Mouse (Mus musculus): ENCODE results near the gene Mapk8ip1. TPM values are rescaled to one million over a fixed set of nuclear protein-coding genes. Genes with fewer than 3 reads are reported as not detected.

Gene Mapk8ip1
- polyA plus RNA-seq, 1 experiment from 2014 or later: 2.6 TPM

DNA sequence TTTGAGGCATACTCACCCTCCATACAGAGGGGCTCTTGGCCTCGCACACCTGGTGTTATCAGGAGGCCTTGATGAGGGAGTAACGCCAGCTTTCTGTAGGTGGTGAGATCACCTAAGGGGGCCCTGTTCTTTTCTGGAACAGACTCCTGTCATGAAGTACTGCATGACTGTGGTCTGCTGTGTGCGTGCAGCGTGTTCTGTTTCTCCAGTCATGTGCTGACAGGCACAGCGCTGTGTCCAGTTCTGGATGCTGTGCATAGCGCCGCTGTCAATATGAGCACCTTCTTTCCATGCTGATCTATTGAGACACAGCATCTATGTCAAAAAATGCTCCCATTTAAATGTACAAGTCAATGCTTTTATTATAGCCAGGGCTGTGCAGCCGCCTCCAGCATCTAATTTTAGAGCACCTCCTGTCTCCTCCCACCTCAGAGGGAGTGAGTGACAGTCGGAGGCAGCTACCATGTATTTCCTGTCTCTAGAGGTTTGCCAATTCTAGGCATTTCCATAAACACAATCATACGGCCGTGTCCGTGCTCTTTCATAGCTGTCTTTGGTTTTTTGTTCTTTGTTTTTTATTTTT lies 41.4 kb upstream of the Mapk8ip1 start:
- Histone ChIP-seq H3K4me3 (ENCODE audit: low read depth, low read length) (no peak overlapping the region), H3K27me3 (ENCODE audit: insufficient read depth, low read length) (no peaks in the 10 kb centered on the region), H3K27ac (ENCODE audit: low read depth) (no peak overlapping the region), H3K9me3 (ENCODE audit: low read length) (no peaks in the 10 kb centered on the region), H3K4me2 (ENCODE audit: low read depth, low read length) (no peak overlapping the region), H3K36me3 (replicated peaks; ENCODE audit: insufficient read depth, low read length) (no peaks in the 10 kb centered on the region), H3K4me1 (ENCODE audit: insufficient read depth) (peaks cover 26% of the 10 kb centered on the region), H3K9ac (replicated peaks) (no peak overlapping the region)
- TF ChIP-seq CTCF (IDR thresholded peaks at IDR 0.05; ENCODE audit: low read depth) (no peak), EP300 (IDR thresholded peaks at IDR 0.05; ENCODE audit: low read depth) (no peak)
- 59% methylated on average over 12 of the region's 12 CpGs for WGBS (ENCODE audit: insufficient replicate concordance)
- DNase-seq (no peak), ATAC-seq (no peak)

GRCm38 (mm10) chr2:92440432-92440831 lies 39.4 kb upstream of the Mapk8ip1 start:
- 72% methylated on average over 6 of the region's 6 CpGs for WGBS (ENCODE audit: insufficient replicate concordance)
- Histone ChIP-seq H3K4me3 (ENCODE audit: low read depth, low read length) (no peak overlapping the region), H3K9ac (replicated peaks) (no peak overlapping the region), H3K27ac (ENCODE audit: low read depth) (no peak overlapping the region), H3K9me3 (ENCODE audit: low read length) (no peaks in the 10 kb centered on the region), H3K4me2 (ENCODE audit: low read depth, low read length) (no peak overlapping the region), H3K4me1 (ENCODE audit: insufficient read depth) (peaks cover 20% of the 10 kb centered on the region), H3K36me3 (replicated peaks; ENCODE audit: insufficient read depth, low read length) (no peaks in the 10 kb centered on the region), H3K27me3 (ENCODE audit: insufficient read depth, low read length) (no peaks in the 10 kb centered on the region)
- DNase-seq: no peak
- no peak for TF ChIP-seq EP300 (IDR thresholded peaks at IDR 0.05; ENCODE audit: low read depth)
- TF ChIP-seq CTCF (IDR thresholded peaks at IDR 0.05; ENCODE audit: low read depth): no peak
- ATAC-seq: no peak

GRCm38 (mm10) chr2:92438567-92438966 lies 37.5 kb upstream of the Mapk8ip1 start:
- ATAC-seq (no peak), DNase-seq (no peak)
- H3K36me3 ChIP-seq (replicated peaks; ENCODE audit: insufficient read depth, low read length): no peaks in the 10 kb centered on the region
- H3K4me3 ChIP-seq (ENCODE audit: low read depth, low read length): no peak overlapping the region
- H3K4me2 ChIP-seq (ENCODE audit: low read depth, low read length): no peak overlapping the region
- peaks cover 22% of the 10 kb centered on the region for H3K4me1 ChIP-seq (ENCODE audit: insufficient read depth)
- no peak overlapping the region for H3K27ac ChIP-seq (ENCODE audit: low read depth)
- TF ChIP-seq CTCF (IDR thresholded peaks at IDR 0.05; ENCODE audit: low read depth): no peak
- no peak for TF ChIP-seq EP300 (IDR thresholded peaks at IDR 0.05; ENCODE audit: low read depth)
- no peak overlapping the region for H3K9ac ChIP-seq (replicated peaks)
- no peaks in the 10 kb centered on the region for H3K9me3 ChIP-seq (ENCODE audit: low read length)
- H3K27me3 ChIP-seq (ENCODE audit: insufficient read depth, low read length): no peaks in the 10 kb centered on the region
- 52% methylated on average over 3 of the region's 3 CpGs for WGBS (ENCODE audit: insufficient replicate concordance)

DNA sequence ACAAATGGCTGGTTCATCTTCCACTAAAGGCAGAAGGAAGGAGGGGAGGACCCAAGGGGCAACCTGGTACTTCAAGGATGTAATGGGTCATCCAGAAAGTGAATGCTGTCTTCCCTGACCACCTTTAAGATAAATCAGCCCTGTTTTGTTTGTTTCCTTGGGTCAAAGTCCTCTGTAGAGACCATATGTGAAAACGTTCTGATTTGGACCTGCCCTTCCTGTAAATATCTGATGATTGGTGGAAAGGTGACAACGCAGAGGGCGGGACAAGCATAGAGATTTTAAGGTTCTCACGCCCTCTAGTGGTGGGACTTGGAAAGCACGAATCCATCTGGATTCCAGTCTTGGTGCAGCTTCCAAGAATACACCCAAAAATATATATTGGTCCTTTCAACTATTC lies 36.8 kb upstream of the Mapk8ip1 start:
- no peak overlapping the region for H3K4me3 ChIP-seq (ENCODE audit: low read depth, low read length)
- H3K9ac ChIP-seq (replicated peaks): no peak overlapping the region
- peaks cover 18% of the 10 kb centered on the region for H3K4me1 ChIP-seq (ENCODE audit: insufficient read depth)
- TF ChIP-seq EP300 (IDR thresholded peaks at IDR 0.05; ENCODE audit: low read depth): peak; percentile 58
- TF ChIP-seq CTCF (IDR thresholded peaks at IDR 0.05; ENCODE audit: low read depth): peak; percentile 94
- no peak for ATAC-seq
- H3K27ac ChIP-seq (ENCODE audit: low read depth): 0 out of 2 replicates have a peak overlapping the region, but pooled peaks have one; percentile 19
- under 1% methylated on average over 5 of the region's 5 CpGs for WGBS (ENCODE audit: insufficient replicate concordance)
- H3K4me2 ChIP-seq (ENCODE audit: low read depth, low read length): peak overlapping the region; percentile 36
- no peaks in the 10 kb centered on the region for H3K36me3 ChIP-seq (replicated peaks; ENCODE audit: insufficient read depth, low read length)
- no peaks in the 10 kb centered on the region for H3K9me3 ChIP-seq (ENCODE audit: low read length)
- DNase-seq: peak; percentile 86
- H3K27me3 ChIP-seq (ENCODE audit: insufficient read depth, low read length): no peaks in the 10 kb centered on the region

- no peaks in the 10 kb centered on the region for H3K36me3 ChIP-seq (replicated peaks; ENCODE audit: insufficient read depth, low read length)
- H3K4me3 ChIP-seq (ENCODE audit: low read depth, low read length): no peak overlapping the region
- no peak overlapping the region for H3K9ac ChIP-seq (replicated peaks)
- DNase-seq (no peak), ATAC-seq (no peak)
- H3K4me2 ChIP-seq (ENCODE audit: low read depth, low read length): peak overlapping the region; percentile 36; the same call in 1 of the 2 replicates
- H3K27me3 ChIP-seq (ENCODE audit: insufficient read depth, low read length): no peaks in the 10 kb centered on the region
- peaks cover 14% of the 10 kb centered on the region for H3K4me1 ChIP-seq (ENCODE audit: insufficient read depth)
- 49% methylated on average over 4 of the region's 4 CpGs for WGBS (ENCODE audit: insufficient replicate concordance)
- no peak for TF ChIP-seq CTCF (IDR thresholded peaks at IDR 0.05; ENCODE audit: low read depth)
- 0 out of 2 replicates have a peak, but pooled peaks have one; percentile 15 for TF ChIP-seq EP300 (IDR thresholded peaks at IDR 0.05; ENCODE audit: low read depth)
- 0 out of 2 replicates have a peak overlapping the region, but pooled peaks have one; percentile 19 for H3K27ac ChIP-seq (ENCODE audit: low read depth)
- H3K9me3 ChIP-seq (ENCODE audit: low read length): no peaks in the 10 kb centered on the region
Measured at GRCm38 (mm10) chr2:92437366-92437765, 36.3 kb upstream of the Mapk8ip1 start.

DNA sequence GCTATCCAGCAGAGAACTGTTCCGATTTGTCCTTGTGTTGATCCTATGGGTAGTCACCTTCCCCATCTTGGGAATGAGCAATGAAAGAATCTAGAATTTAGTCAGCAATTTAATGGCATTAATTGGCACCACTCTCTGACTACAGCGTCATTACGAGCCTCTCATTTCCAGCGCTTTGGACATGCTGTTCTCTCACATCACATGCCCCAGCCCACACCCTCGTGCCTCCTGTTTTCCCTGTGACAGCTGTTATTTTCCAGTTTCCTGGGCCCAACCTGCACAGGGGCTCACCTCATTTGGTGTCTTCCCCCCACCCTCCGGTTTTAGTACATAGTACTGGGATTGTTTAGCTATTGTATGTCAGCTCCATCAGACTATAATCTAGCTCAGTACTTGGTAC lies 34.0 kb upstream of the Mapk8ip1 start:
- WGBS (ENCODE audit: insufficient replicate concordance): 59% methylated on average over 6 of the region's 6 CpGs
- peaks cover 28% of the 10 kb centered on the region for H3K4me1 ChIP-seq (ENCODE audit: insufficient read depth)
- ATAC-seq: no peak
- H3K27me3 ChIP-seq (ENCODE audit: insufficient read depth, low read length): no peaks in the 10 kb centered on the region
- TF ChIP-seq CTCF (IDR thresholded peaks at IDR 0.05; ENCODE audit: low read depth): no peak
- TF ChIP-seq EP300 (IDR thresholded peaks at IDR 0.05; ENCODE audit: low read depth): no peak
- H3K9ac ChIP-seq (replicated peaks): no peak overlapping the region
- H3K36me3 ChIP-seq (replicated peaks; ENCODE audit: insufficient read depth, low read length): no peaks in the 10 kb centered on the region
- 0 out of 2 replicates have a peak overlapping the region, but pooled peaks have one; percentile 95 for H3K4me2 ChIP-seq (ENCODE audit: low read depth, low read length)
- DNase-seq: no peak
- no peak overlapping the region for H3K27ac ChIP-seq (ENCODE audit: low read depth)
- H3K9me3 ChIP-seq (ENCODE audit: low read length): no peaks in the 10 kb centered on the region
- H3K4me3 ChIP-seq (ENCODE audit: low read depth, low read length): no peak overlapping the region

All from liver, postnatal 0 days (tissue).